Mouse (Mus musculus) liver, embryonic 14.5 days (tissue): ENCODE results near the gene Stau1.
"Not testable (repeated sequence)": the region's sequence is repeated elsewhere in the genome, so short reads cannot be mapped to it uniquely, and the experiment has no call there.

ENCODE experiments used
- CTCF ChIP-seq: IDR thresholded peaks from 2 replicates; pipeline ENCODE4 v1.5.1; 2016; ENCODE audit warnings: antibody characterized with exemption, low read depth, control low read depth
- EP300 ChIP-seq: IDR thresholded peaks from 2 replicates; pipeline ENCODE4 v1.6.1; 2016; ENCODE audit warnings: antibody characterized with exemption, low read depth

DNA sequence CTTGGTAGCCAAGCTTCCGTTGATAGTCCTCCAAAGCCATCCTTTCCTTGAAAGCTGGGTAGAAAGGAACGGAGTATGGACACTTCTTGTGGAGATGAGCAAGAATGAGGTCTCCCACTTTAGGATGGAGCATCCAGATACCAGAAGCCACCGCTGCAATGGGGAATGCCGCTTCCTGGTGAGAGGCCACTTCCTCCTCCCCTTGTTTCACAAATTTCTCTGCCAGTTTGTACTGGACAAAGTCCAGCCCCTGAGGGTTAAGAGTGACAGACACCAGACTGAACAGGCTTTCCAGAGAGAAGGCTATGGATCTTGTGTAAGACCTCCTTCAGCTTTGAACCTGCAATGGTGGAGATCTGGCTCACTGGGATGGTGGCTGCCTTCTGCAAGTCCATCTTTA is 11.5 kb upstream of the Stau1 start:
- not testable (repeated sequence) for TF ChIP-seq EP300, CTCF
